Mouse (Mus musculus) heart, adult 2 months (tissue): ENCODE measurements around the gene Mrps6.

ENCODE experiments used
- CTCF ChIP-seq: fragments of 200-600 bp; IDR thresholded peaks from 2 replicates; pipeline ENCODE4 v1.8.1; 2022; ENCODE audit warnings: antibody characterized with exemption, mild to moderate bottlenecking, moderate library complexity
- POLR2A ChIP-seq: fragments of 200-500 bp; IDR thresholded peaks from 2 replicates; pipeline ENCODE4 v1.6.1; 2011; ENCODE audit warnings: mild to moderate bottlenecking, low read depth, low read length, control low read depth; ENCODE audit not compliant: insufficient read depth

GRCm38 (mm10) chr16:92142426-92143012 is 84.4 kb downstream of the Mrps6 start:
- TF ChIP-seq CTCF (no peak), POLR2A (no peak)
